Mouse (Mus musculus): ENCODE data around the gene Zfp518b.

Gene Zfp518b

GRCm38 (mm10) chr5:38632463-38633449 lies 51.9 kb downstream of the Zfp518b start:
- in situ Hi-C loops (cut with MboI) = no loop called here

- in situ Hi-C loops (cut with MboI) = no loop called here
Observed at GRCm38 (mm10) chr5:38628023-38628422, 56.6 kb downstream of the Zfp518b start.

- in situ Hi-C loops (cut with MboI) = no loop called here
Observed at GRCm38 (mm10) chr5:38626883-38627282, 57.7 kb downstream of the Zfp518b start.

GRCm38 (mm10) chr5:38620783-38621182 lies 63.8 kb downstream of the Zfp518b start:
- in situ Hi-C loops (cut with MboI) = no loop called here

- in situ Hi-C loops (cut with MboI) = no loop called here
Observed at GRCm38 (mm10) chr5:38618908-38619307, 65.7 kb downstream of the Zfp518b start.

Measured in mature B cell (primary cell).